Mouse (Mus musculus) ES-Bruce4 (cell line): Measurements from ENCODE around the gene Adprhl1. TPM values are rescaled to one million over a fixed set of nuclear protein-coding genes. Genes with fewer than 3 reads are reported as not detected.
A peak's percentile ranks its signal among the peaks of the same experiment; 100 is the strongest.

Experiments
- H3K27ac ChIP-seq: 2 replicates; pipeline ENCODE4 v1.5.1; 2012; ENCODE audit warnings: low read length, inconsistent platforms; ENCODE audit not compliant: insufficient read depth
- H3K27me3 ChIP-seq: 2 replicates; pipeline ENCODE4 v1.6.1; 2012; ENCODE audit warnings: mild to moderate bottlenecking, low read length, inconsistent platforms; ENCODE audit not compliant: control insufficient read depth, poor library complexity, insufficient read depth, severe bottlenecking
- H3K36me3 ChIP-seq: 2 replicates; pipeline ENCODE4 v1.6.1; 2012; ENCODE audit warnings: inconsistent platforms, mild to moderate bottlenecking, low read length, moderate library complexity; ENCODE audit not compliant: control insufficient read depth, poor library complexity, insufficient read depth, severe bottlenecking
- H3K4me1 ChIP-seq: one replicate; pipeline ENCODE4 v1.8.1; 2011; ENCODE audit warnings: low read length; ENCODE audit not compliant: control insufficient read depth, insufficient read depth
- H3K4me3 ChIP-seq: 2 replicates; pipeline ENCODE4 v1.5.1; 2011; ENCODE audit warnings: low read depth, mild to moderate bottlenecking, low read length
- H3K9ac ChIP-seq: 2 replicates; pipeline ENCODE4 v1.6.1; 2012; ENCODE audit warnings: low read depth, mild to moderate bottlenecking, inconsistent platforms; ENCODE audit not compliant: poor library complexity, severe bottlenecking
- H3K9me3 ChIP-seq: replicated peaks from 2 replicates; pipeline ENCODE4 v1.6.1; 2012; ENCODE audit warnings: mild to moderate bottlenecking, low read length, inconsistent platforms; ENCODE audit not compliant: control insufficient read depth, poor library complexity, insufficient read depth, severe bottlenecking
- CTCF ChIP-seq: IDR thresholded peaks from one replicate; pipeline ENCODE4 v1.8.1; 2011; ENCODE audit warnings: low read depth, low read length
- EP300 ChIP-seq: IDR thresholded peaks from 2 replicates; pipeline ENCODE4 v1.6.1; 2011; ENCODE audit warnings: low read depth, low read length; ENCODE audit not compliant: insufficient read depth
- POLR2A ChIP-seq: IDR thresholded peaks from one replicate; pipeline ENCODE4 v1.8.1; 2011; ENCODE audit warnings: low read length; ENCODE audit not compliant: insufficient read depth
- polyA plus RNA-seq: library from polyadenylated mRNA; stranded (reverse); fragments of >200 nt; gene quantifications from 2 replicates; pipeline ENCODE4 v1.2.4, GENCODE M21; 2011; ENCODE audit warnings: low read depth; ENCODE audit not compliant: missing spikeins, insufficient read depth, insufficient read length

Adprhl1 gene
- polyA plus RNA-seq, 1 experiment = not detected

- no peaks in the 10 kb centered on the region for H3K27me3 ChIP-seq
Measured at GRCm38 (mm10) chr8:13199385-13200061, 54.4 kb downstream of the Adprhl1 start.

GRCm38 (mm10) chr8:13197493-13197892 is 56.5 kb downstream of the Adprhl1 start:
- Histone ChIP-seq H3K9ac (no peak overlapping the region), H3K4me3 (no peak overlapping the region), H3K27ac (no peak overlapping the region), H3K4me1 (peaks cover 2% of the 10 kb centered on the region), H3K36me3 (peaks cover 28% of the 10 kb centered on the region), H3K9me3 (no peaks in the 10 kb centered on the region), H3K27me3 (no peaks in the 10 kb centered on the region)
- TF ChIP-seq EP300 (no peak), POLR2A (no peak), CTCF (no peak)

More at GRCm38 (mm10) chr8:13199385-13200061, 54.4 kb downstream of the Adprhl1 start:
- H3K36me3 ChIP-seq = peaks cover 18% of the 10 kb centered on the region
- H3K4me1 ChIP-seq = peaks cover 9% of the 10 kb centered on the region
- peak overlapping the region; percentile 90 for H3K9ac ChIP-seq
- H3K4me3 ChIP-seq = peak overlapping the region; percentile 79
- peaks cover 5% of the 10 kb centered on the region; the same call in 1 of the 2 replicates for H3K9me3 ChIP-seq
- no peak overlapping the region for H3K27ac ChIP-seq
- no peak for TF ChIP-seq POLR2A
- no peak for TF ChIP-seq CTCF
- TF ChIP-seq EP300 = no peak

DNA sequence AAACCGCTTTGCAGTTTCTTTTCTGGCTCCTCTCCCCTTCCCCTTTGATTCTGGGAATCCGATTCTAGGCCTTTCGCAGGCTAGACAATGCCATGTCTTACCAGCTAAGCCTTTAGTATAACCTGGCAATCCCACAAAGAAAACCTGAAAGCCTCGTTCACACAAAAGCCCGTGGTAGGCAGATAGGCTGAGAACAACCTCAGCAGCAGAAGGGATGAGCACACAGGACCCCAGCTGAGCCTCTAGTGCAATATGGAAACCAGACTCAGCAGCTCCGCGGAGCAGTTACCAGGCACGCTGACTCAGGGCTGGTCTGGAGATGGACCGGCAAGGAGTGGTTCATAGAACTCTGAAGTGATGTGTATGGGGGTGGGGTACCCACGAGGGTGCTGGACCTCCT is 59.1 kb downstream of the Adprhl1 start:
- Histone ChIP-seq H3K4me3 (peak overlapping the region; percentile 19), H3K27ac (peak overlapping the region; percentile 73), H3K36me3 (peaks cover 44% of the 10 kb centered on the region), H3K4me1 (peaks cover 7% of the 10 kb centered on the region), H3K27me3 (no peaks in the 10 kb centered on the region), H3K9me3 (no peaks in the 10 kb centered on the region), H3K9ac (peak overlapping the region; percentile 37)
- TF ChIP-seq CTCF (no peak), EP300 (no peak), POLR2A (no peak)

- Histone ChIP-seq H3K4me3 (no peak overlapping the region; the same call in 1 of the 2 replicates), H3K27me3 (no peaks in the 10 kb centered on the region), H3K27ac (no peak overlapping the region), H3K9ac (no peak overlapping the region), H3K36me3 (peaks cover 50% of the 10 kb centered on the region), H3K9me3 (no peaks in the 10 kb centered on the region), H3K4me1 (peaks cover 5% of the 10 kb centered on the region)
- TF ChIP-seq EP300 (no peak), POLR2A (no peak), CTCF (no peak)
Measured at GRCm38 (mm10) chr8:13190235-13190634, 63.7 kb downstream of the Adprhl1 start.

DNA sequence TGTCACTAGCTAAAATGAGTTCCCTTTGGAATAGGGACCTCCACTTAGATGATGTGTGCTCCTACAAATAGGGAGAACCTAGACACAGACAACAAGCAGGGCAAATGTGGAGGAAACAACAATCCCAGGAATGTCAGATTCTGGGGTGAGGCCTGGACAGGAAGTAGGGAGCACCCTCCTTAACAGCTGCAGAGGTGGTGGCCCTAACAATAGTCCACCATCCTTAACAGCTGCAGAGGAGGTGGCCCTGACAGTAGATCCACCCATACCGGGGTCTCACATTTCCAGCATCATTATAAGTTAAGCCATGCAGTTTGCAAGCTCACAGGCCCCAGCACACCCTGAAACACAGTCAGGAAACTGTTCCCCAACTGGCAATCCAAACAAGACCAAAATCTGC is 65.1 kb downstream of the Adprhl1 start:
- Histone ChIP-seq H3K4me1 (peaks cover 5% of the 10 kb centered on the region), H3K4me3 (no peak overlapping the region), H3K9ac (no peak overlapping the region), H3K9me3 (no peaks in the 10 kb centered on the region), H3K27me3 (no peaks in the 10 kb centered on the region), H3K27ac (no peak overlapping the region), H3K36me3 (peaks cover 60% of the 10 kb centered on the region)
- TF ChIP-seq POLR2A (no peak), EP300 (no peak), CTCF (no peak)

DNA sequence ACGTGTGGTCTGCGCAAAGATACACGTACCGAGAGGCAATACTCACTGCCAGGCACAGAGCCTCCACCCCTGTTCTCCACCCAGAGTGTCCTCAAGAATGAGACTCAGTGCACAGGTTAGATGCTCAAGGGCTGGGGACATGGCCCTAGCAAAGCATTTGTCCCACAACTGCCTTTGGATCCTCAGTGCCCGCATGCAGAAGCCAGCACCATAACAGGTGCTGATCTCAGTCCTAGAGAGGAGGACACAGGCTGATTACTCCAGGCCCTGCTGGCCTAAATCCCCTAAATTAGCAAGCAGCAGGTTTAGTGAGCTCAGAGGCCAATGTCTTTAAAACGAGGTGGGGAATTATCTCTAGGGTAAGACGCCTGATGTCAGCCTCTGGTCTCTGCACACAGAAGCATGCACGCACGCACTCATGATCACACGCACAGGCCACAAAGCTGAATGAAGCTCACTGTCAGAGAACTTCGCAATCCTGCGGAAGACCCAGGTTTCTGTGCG is 65.9 kb downstream of the Adprhl1 start:
- H3K36me3 ChIP-seq = peaks cover 57% of the 10 kb centered on the region
- no peak overlapping the region for H3K4me3 ChIP-seq
- H3K9ac ChIP-seq = no peak overlapping the region
- H3K27ac ChIP-seq = no peak overlapping the region
- H3K4me1 ChIP-seq = peaks cover 5% of the 10 kb centered on the region
- TF ChIP-seq EP300 (no peak), CTCF (no peak), POLR2A (no peak)
- no peaks in the 10 kb centered on the region for H3K9me3 ChIP-seq
- H3K27me3 ChIP-seq = no peaks in the 10 kb centered on the region
